Mouse (Mus musculus): Measurements from ENCODE around the gene Pcgf6. TPM values are rescaled to one million over a fixed set of nuclear protein-coding genes. Genes with fewer than 3 reads are reported as not detected.

Gene Pcgf6
- polyA plus RNA-seq, 1 experiment from 2014 or later, result 31.0 TPM

GRCm38 (mm10) chr19:46987646-46988045 is 63.1 kb downstream of the Pcgf6 start:
- no peak overlapping the region for H3K9ac ChIP-seq (ENCODE audit: low read length)
- H3K9me3 ChIP-seq (ENCODE audit: control insufficient read depth, low read length), result no peaks in the 10 kb centered on the region
- 0 out of 2 replicates have a peak, but pooled peaks cover 5% of the 10 kb centered on the region for H3K4me1 ChIP-seq (ENCODE audit: control insufficient read depth, insufficient read depth, low read length)
- no peaks in the 10 kb centered on the region for H3K27me3 ChIP-seq (ENCODE audit: control insufficient read depth, insufficient read depth, low read length)
- H3K27ac ChIP-seq (ENCODE audit: low read depth, low read length), result no peak overlapping the region
- H3K4me2 ChIP-seq (ENCODE audit: low read depth), result no peak overlapping the region
- no peak for DNase-seq (ENCODE audit: low spot score)
- no peaks in the 10 kb centered on the region for H3K36me3 ChIP-seq (ENCODE audit: control insufficient read depth, insufficient read depth, low read length)
- ATAC-seq (ENCODE audit: insufficient read depth, low FRiP score, low TSS enrichment), result no peak
- WGBS, result 88% methylated on average over 6 of the region's 6 CpGs
- H3K4me3 ChIP-seq (ENCODE audit: low read depth, low read length), result no peak overlapping the region

GRCm38 (mm10) chr19:46984726-46985622 is 65.7 kb downstream of the Pcgf6 start:
- ATAC-seq (ENCODE audit: insufficient read depth, low FRiP score, low TSS enrichment) (no peak), DNase-seq (ENCODE audit: low spot score) (no peak)
- Histone ChIP-seq H3K4me2 (ENCODE audit: low read depth) (no peak overlapping the region), H3K9me3 (ENCODE audit: control insufficient read depth, low read length) (no peaks in the 10 kb centered on the region), H3K36me3 (ENCODE audit: control insufficient read depth, insufficient read depth, low read length) (no peaks in the 10 kb centered on the region), H3K4me3 (ENCODE audit: low read depth, low read length) (no peak overlapping the region), H3K27me3 (ENCODE audit: control insufficient read depth, insufficient read depth, low read length) (no peaks in the 10 kb centered on the region), H3K4me1 (ENCODE audit: control insufficient read depth, insufficient read depth, low read length) (0 out of 2 replicates have a peak, but pooled peaks cover 5% of the 10 kb centered on the region), H3K9ac (ENCODE audit: low read length) (no peak overlapping the region), H3K27ac (ENCODE audit: low read depth, low read length) (no peak overlapping the region)
- WGBS, result 86% methylated on average over 13 of the region's 13 CpGs

GRCm38 (mm10) chr19:46983966-46984380 is 66.7 kb downstream of the Pcgf6 start:
- Histone ChIP-seq H3K27me3 (ENCODE audit: control insufficient read depth, insufficient read depth, low read length) (no peaks in the 10 kb centered on the region), H3K9me3 (ENCODE audit: control insufficient read depth, low read length) (no peaks in the 10 kb centered on the region), H3K27ac (ENCODE audit: low read depth, low read length) (no peak overlapping the region), H3K4me2 (ENCODE audit: low read depth) (no peak overlapping the region), H3K9ac (ENCODE audit: low read length) (no peak overlapping the region), H3K4me1 (ENCODE audit: control insufficient read depth, insufficient read depth, low read length) (0 out of 2 replicates have a peak, but pooled peaks cover 5% of the 10 kb centered on the region), H3K36me3 (ENCODE audit: control insufficient read depth, insufficient read depth, low read length) (no peaks in the 10 kb centered on the region), H3K4me3 (ENCODE audit: low read depth, low read length) (no peak overlapping the region)
- ATAC-seq (ENCODE audit: insufficient read depth, low FRiP score, low TSS enrichment) (no peak), DNase-seq (ENCODE audit: low spot score) (no peak)
- 66% methylated on average over 11 of the region's 11 CpGs for WGBS

Other genes with a start within 250 kb of the Pcgf6 start
- 276 and 332 TPM in 2 replicates for gene Ina, start 36.2 kb downstream of the Pcgf6 start, polyA plus RNA-seq (2014; fragmentation: Nextera tagmentation; extraction: Ambion mirVana)
- gene Nt5c2, start 35.8 kb downstream of the Pcgf6 start, polyA plus RNA-seq (2014; fragmentation: Nextera tagmentation; extraction: Ambion mirVana), result 68.3 and 71.7 TPM in 2 replicates
- gene Taf5, start 16.8 kb upstream of the Pcgf6 start, polyA plus RNA-seq (2014; fragmentation: Nextera tagmentation; extraction: Ambion mirVana), result 10.3 and 12.8 TPM in 2 replicates
- 1,081 and 1,145 TPM in 2 replicates for gene Usmg5, start 39.7 kb upstream of the Pcgf6 start, polyA plus RNA-seq (2014; fragmentation: Nextera tagmentation; extraction: Ambion mirVana)
- 9.8 and 11.0 TPM in 2 replicates for gene Pdcd11, start 39.9 kb upstream of the Pcgf6 start, polyA plus RNA-seq (2014; fragmentation: Nextera tagmentation; extraction: Ambion mirVana)
- 0.69 TPM in 2 replicates for gene Calhm2, start 87.4 kb upstream of the Pcgf6 start, polyA plus RNA-seq (2014; fragmentation: Nextera tagmentation; extraction: Ambion mirVana)
- gene Calhm1, start 93.3 kb upstream of the Pcgf6 start, polyA plus RNA-seq (2014; fragmentation: Nextera tagmentation; extraction: Ambion mirVana), result not detected in 2 replicates
- gene Calhm3, start 106.9 kb upstream of the Pcgf6 start, polyA plus RNA-seq (2014; fragmentation: Nextera tagmentation; extraction: Ambion mirVana), result not detected in 2 replicates
- gene Neurl1a, start 127.9 kb upstream of the Pcgf6 start, polyA plus RNA-seq (2014; fragmentation: Nextera tagmentation; extraction: Ambion mirVana), result 4.7 and 5.0 TPM in 2 replicates